Mouse (Mus musculus) limb, embryonic 12.5 days (tissue): ENCODE measurements around the gene Ttn. TPM values are rescaled to one million over a fixed set of nuclear protein-coding genes. Genes with fewer than 3 reads are reported as not detected.

Experiments used
- ATAC-seq: fragments of 200-750 bp; cut with Nextera tagmentation; 2 replicates; pipeline ENCODE4 v1.8.0; 2017; ENCODE audit warnings: low read depth, moderate TSS enrichment; ENCODE audit not compliant: insufficient number of reproducible peaks, insufficient read depth, low FRiP score, low TSS enrichment
- H3K27ac ChIP-seq: fragments of 300-500 bp; sonication (generic); 2 replicates; pipeline ENCODE4 v1.5.1; 2016; ENCODE audit warnings: mild to moderate bottlenecking, moderate library complexity
- H3K27me3 ChIP-seq: fragments of 300-500 bp; sonication (generic); 2 replicates; pipeline ENCODE4 v1.6.1; 2016; ENCODE audit warnings: mild to moderate bottlenecking, moderate library complexity
- H3K36me3 ChIP-seq: fragments of 300-500 bp; sonication (generic); 2 replicates; pipeline ENCODE4 v1.6.1; 2016; ENCODE audit warnings: mild to moderate bottlenecking, moderate library complexity
- H3K4me1 ChIP-seq: fragments of 300-500 bp; sonication (generic); replicated peaks from 2 replicates; pipeline ENCODE4 v1.6.1; 2016
- H3K4me2 ChIP-seq: fragments of 300-500 bp; sonication (generic); 2 replicates; pipeline ENCODE4 v1.6.1; 2016; ENCODE audit warnings: mild to moderate bottlenecking, moderate library complexity
- H3K4me3 ChIP-seq: fragments of 300-500 bp; sonication (generic); replicated peaks from 2 replicates; pipeline ENCODE4 v1.5.1; 2016; ENCODE audit warnings: mild to moderate bottlenecking
- H3K9ac ChIP-seq: fragments of 300-500 bp; sonication (generic); replicated peaks from 2 replicates; pipeline ENCODE4 v1.6.1; 2016; ENCODE audit warnings: mild to moderate bottlenecking, moderate library complexity
- H3K9me3 ChIP-seq: fragments of 300-500 bp; sonication (generic); 2 replicates; pipeline ENCODE4 v1.6.1; 2016; ENCODE audit warnings: mild to moderate bottlenecking, moderate library complexity
- WGBS: fragments of 180-500 bp; shearing (Covaris S2); methylation state at CpG from one replicate; pipeline ENCODE4 v1.1.7; 2016; 5-methylcytosine and 5-hydroxymethylcytosine counted together
- polyA plus RNA-seq: library from polyadenylated mRNA; unstranded; fragments of >200 nt; fragmentation: Nextera tagmentation; extraction: Ambion mirVana; gene quantifications from 2 replicates; pipeline ENCODE4 v1.2.1, GENCODE M21; 2016

The Ttn gene
- polyA plus RNA-seq, 1 experiment from 2014 or later, result 36.7 TPM

DNA sequence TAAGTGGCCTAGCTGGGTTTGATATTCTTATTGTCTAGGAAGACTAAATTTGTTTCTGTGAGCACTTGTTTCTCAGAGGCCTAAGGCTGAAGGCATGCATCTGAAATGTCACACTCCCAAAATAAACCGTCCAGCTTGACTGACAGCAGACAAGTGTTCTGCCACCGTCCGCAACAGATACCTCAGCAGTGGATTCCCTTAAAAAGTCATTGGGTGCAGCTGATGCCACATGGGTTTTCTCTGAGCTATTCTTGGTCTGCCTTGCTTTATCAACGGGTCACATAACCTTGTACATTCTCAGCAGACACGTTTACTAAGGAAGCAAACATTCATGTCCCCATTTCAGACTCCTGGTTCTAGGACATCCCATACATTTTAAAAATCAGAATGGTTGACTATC, 630 bp downstream of the Ttn start:
- no peak overlapping the region for H3K9ac ChIP-seq
- no peaks in the 10 kb centered on the region for H3K4me1 ChIP-seq
- no peaks in the 10 kb centered on the region for H3K36me3 ChIP-seq
- H3K4me2 ChIP-seq, result no peak overlapping the region
- no peak overlapping the region for H3K27ac ChIP-seq
- WGBS, result 75% methylated on average over 5 of the region's 5 CpGs
- H3K9me3 ChIP-seq, result no peaks in the 10 kb centered on the region
- H3K4me3 ChIP-seq, result no peak overlapping the region
- ATAC-seq, result no peak
- H3K27me3 ChIP-seq, result no peaks in the 10 kb centered on the region

DNA sequence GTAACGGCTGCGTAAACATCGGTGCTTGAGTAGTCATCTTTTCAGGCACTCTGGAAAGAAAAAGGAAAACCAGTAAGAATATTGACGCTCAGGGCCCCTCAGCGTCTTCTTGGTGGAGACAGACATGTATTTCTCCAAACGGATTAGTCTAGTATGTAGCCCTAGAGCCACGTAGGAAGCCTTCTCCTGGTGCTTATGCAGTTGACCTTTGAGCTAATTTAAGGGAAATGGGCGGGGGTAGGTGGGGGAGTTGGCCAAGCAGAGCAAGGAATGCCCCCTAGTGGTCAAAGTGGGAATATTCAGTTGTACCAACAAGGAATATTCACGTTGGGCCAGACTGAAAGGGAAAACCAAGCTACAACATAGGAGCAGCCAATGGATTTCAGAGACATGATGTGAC, 2.2 kb downstream of the Ttn start:
- WGBS, result 49% methylated on average over 9 of the region's 9 CpGs
- no peaks in the 10 kb centered on the region for H3K36me3 ChIP-seq
- H3K4me2 ChIP-seq, result no peak overlapping the region
- H3K4me3 ChIP-seq, result no peak overlapping the region
- H3K9ac ChIP-seq, result no peak overlapping the region
- H3K27me3 ChIP-seq, result no peaks in the 10 kb centered on the region
- no peaks in the 10 kb centered on the region for H3K9me3 ChIP-seq
- ATAC-seq, result no peak
- H3K4me1 ChIP-seq, result no peaks in the 10 kb centered on the region
- no peak overlapping the region for H3K27ac ChIP-seq

DNA sequence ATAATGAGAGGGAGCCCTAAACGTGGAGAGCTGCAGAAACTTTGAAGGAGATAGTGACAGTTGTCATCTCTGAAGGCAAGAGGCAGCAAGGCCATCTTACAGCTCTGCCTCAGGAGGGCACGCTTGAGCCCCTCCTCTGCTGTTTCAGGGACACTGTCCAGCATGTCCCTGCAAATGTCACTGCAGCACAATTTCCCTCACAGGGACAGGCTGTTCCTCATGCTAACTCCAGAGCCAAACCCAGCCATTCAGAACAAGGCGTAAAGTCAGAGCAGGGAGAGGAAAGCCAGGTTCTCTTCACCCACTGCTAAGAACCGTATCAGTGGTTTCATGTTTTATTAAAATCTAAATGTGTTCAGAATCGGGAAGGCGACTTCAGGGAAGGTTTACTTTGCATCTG, 4.7 kb downstream of the Ttn start:
- no peak overlapping the region for H3K9ac ChIP-seq
- no peaks in the 10 kb centered on the region for H3K36me3 ChIP-seq
- 76% methylated on average over 6 of the region's 6 CpGs for WGBS
- ATAC-seq, result no peak
- H3K4me3 ChIP-seq, result no peak overlapping the region
- H3K9me3 ChIP-seq, result no peaks in the 10 kb centered on the region
- H3K4me1 ChIP-seq, result 0 out of 2 replicates have a peak, but pooled peaks cover 4% of the 10 kb centered on the region
- no peak overlapping the region for H3K4me2 ChIP-seq
- H3K27me3 ChIP-seq, result no peaks in the 10 kb centered on the region
- no peak overlapping the region for H3K27ac ChIP-seq

DNA sequence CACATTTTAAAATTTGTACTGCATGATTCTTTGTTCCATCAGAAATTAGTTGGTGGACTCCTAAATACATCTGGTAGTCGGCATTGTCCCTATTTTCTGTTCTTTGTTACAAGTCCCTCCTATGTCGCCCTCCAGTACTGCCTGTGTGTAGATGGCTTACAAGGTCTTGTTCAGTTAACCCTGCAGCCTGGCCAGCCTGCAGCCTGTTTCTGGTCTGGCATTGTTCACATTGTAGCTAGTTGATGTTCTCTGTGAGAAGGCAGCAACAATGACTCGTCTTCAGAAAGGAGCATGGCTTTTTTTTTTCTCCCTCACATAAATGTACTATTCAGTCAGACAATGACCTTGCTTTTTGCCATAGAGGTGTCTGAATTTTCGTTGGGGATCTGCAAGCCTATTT, 10.3 kb downstream of the Ttn start:
- Histone ChIP-seq H3K4me2 (no peak overlapping the region), H3K27me3 (0 out of 2 replicates have a peak, but pooled peaks cover 4% of the 10 kb centered on the region), H3K27ac (no peak overlapping the region), H3K9ac (no peak overlapping the region), H3K4me1 (0 out of 2 replicates have a peak, but pooled peaks cover 4% of the 10 kb centered on the region), H3K36me3 (no peaks in the 10 kb centered on the region), H3K4me3 (no peak overlapping the region), H3K9me3 (no peaks in the 10 kb centered on the region)
- no peak for ATAC-seq
- 81% methylated on average over 4 of the region's 4 CpGs for WGBS

DNA sequence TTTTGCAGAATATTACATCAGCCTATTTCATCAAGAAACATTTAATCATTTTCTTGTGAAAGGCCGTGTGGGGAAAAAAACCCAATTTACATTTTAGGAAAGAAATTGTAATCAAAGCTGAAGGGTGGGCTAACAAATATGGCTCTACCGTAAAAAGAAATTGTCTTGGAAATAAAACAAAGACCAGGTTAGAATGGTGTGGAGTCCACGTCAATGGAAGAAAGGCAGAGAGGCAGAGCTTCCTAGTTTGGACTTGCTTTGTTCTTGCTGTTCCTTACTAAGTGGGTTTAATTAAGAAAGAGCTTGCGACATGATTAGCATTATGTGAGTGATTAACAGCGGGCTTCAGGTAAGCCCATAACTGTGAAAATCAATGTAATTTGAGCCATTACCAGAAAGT, 11.3 kb downstream of the Ttn start:
- no peak for ATAC-seq
- WGBS, result 62% methylated on average over 5 of the region's 5 CpGs
- H3K4me1 ChIP-seq, result 0 out of 2 replicates have a peak, but pooled peaks cover 4% of the 10 kb centered on the region
- no peak overlapping the region for H3K4me2 ChIP-seq
- 0 out of 2 replicates have a peak, but pooled peaks cover 4% of the 10 kb centered on the region for H3K27me3 ChIP-seq
- H3K9me3 ChIP-seq, result no peaks in the 10 kb centered on the region
- H3K4me3 ChIP-seq, result no peak overlapping the region
- H3K9ac ChIP-seq, result no peak overlapping the region
- no peak overlapping the region for H3K27ac ChIP-seq
- H3K36me3 ChIP-seq, result no peaks in the 10 kb centered on the region

DNA sequence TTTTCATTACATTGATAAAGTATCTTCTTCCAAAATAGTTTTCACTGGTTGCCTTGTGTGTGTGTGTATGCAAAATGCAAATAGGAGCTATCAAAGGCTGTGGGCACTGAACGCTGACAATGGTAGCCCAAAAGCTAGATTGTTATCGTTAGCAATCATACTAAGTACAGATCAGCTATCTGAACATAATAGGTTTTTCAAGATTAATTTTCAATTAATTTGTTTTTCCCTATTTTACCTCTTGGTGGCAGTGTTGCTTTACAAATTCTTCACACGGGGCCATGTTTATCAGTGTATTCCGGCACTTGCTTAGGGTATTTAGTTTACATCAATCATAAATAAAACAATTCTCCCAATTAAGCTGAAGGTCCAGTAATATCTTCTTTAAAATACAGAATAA, 11.7 kb downstream of the Ttn start:
- Histone ChIP-seq H3K4me1 (0 out of 2 replicates have a peak, but pooled peaks cover 4% of the 10 kb centered on the region), H3K9me3 (no peaks in the 10 kb centered on the region), H3K4me3 (no peak overlapping the region), H3K4me2 (no peak overlapping the region), H3K36me3 (no peaks in the 10 kb centered on the region), H3K9ac (no peak overlapping the region), H3K27me3 (0 out of 2 replicates have a peak, but pooled peaks cover 4% of the 10 kb centered on the region), H3K27ac (no peak overlapping the region)
- WGBS, result 40% methylated on average over 4 of the region's 4 CpGs
- no peak for ATAC-seq

DNA sequence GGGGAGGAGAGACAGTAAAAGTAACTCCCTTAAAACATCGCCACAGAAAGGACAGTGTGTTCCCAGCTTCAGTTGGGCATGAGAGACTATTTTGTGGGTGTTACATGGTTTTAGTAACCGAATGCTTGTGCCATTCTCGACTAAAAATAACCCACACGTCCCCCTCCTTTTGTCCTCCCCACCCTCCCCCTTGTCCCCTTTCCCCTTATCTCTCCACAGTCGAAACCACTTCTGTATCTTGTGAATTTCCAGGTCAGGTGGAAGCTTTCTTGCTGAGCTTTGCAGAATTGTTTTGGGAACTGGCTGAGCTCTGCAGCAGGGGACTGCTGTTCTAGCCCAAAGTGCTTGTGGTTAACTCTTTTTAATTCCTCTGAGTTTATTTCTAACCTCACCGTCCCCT, 12.1 kb downstream of the Ttn start:
- no peaks in the 10 kb centered on the region for H3K36me3 ChIP-seq
- H3K4me2 ChIP-seq, result no peak overlapping the region
- 73% methylated on average over 6 of the region's 6 CpGs for WGBS
- H3K4me3 ChIP-seq, result no peak overlapping the region
- no peaks in the 10 kb centered on the region for H3K9me3 ChIP-seq
- 0 out of 2 replicates have a peak, but pooled peaks cover 4% of the 10 kb centered on the region for H3K27me3 ChIP-seq
- H3K4me1 ChIP-seq, result 0 out of 2 replicates have a peak, but pooled peaks cover 4% of the 10 kb centered on the region
- H3K27ac ChIP-seq, result no peak overlapping the region
- H3K9ac ChIP-seq, result no peak overlapping the region
- ATAC-seq, result no peak

DNA sequence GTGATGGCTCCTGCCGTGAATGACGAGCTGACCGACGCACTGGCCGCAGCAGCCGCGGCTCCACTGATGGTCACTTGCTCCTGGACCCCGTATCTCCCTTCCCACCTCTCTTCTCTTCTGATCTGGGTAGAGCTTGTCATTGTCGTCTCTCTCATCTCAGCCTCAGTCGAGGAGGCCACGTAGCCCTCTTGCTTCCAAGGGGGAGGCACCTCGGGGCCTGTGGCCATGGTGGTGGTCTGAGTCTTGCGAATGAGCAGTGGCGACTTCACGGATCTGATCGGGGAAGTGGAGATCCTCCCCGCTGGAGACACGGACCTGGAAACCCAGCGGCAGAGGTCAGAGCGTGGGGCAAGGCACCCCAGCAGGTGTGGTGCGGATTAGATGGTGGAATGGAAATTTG, 12.7 kb downstream of the Ttn start:
- Histone ChIP-seq H3K4me2 (no peak overlapping the region), H3K9me3 (no peaks in the 10 kb centered on the region), H3K27ac (no peak overlapping the region), H3K36me3 (no peaks in the 10 kb centered on the region), H3K27me3 (0 out of 2 replicates have a peak, but pooled peaks cover 4% of the 10 kb centered on the region), H3K9ac (no peak overlapping the region), H3K4me3 (no peak overlapping the region), H3K4me1 (0 out of 2 replicates have a peak, but pooled peaks cover 4% of the 10 kb centered on the region)
- no peak for ATAC-seq
- 83% methylated on average over 21 of the region's 21 CpGs for WGBS

DNA sequence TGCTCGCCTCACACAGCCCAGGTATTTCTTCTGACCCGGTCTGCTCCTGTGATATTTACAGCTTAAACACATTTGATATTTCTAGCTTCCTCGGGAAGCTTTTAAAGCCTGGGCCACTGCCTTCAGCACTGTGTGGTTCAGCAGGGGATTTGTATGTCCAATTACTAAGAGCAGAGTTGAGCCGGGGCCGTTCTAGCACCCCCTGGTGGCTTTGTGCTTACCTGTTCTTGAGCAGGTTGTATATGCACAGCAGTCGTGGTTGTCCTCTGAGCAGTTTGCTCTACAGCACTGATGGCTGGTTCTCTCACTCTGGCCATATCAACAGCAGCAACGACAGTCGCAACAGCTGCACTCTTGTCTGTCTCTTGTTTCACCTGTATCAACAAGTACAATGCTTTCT, 13.4 kb downstream of the Ttn start:
- Histone ChIP-seq H3K27me3 (0 out of 2 replicates have a peak, but pooled peaks cover 4% of the 10 kb centered on the region), H3K9ac (no peak overlapping the region), H3K4me1 (0 out of 2 replicates have a peak, but pooled peaks cover 2% of the 10 kb centered on the region), H3K36me3 (no peaks in the 10 kb centered on the region), H3K4me2 (no peak overlapping the region), H3K9me3 (no peaks in the 10 kb centered on the region), H3K4me3 (no peak overlapping the region), H3K27ac (no peak overlapping the region)
- WGBS, result 27% methylated on average over 8 of the region's 8 CpGs
- ATAC-seq, result peak; percentile 84

DNA sequence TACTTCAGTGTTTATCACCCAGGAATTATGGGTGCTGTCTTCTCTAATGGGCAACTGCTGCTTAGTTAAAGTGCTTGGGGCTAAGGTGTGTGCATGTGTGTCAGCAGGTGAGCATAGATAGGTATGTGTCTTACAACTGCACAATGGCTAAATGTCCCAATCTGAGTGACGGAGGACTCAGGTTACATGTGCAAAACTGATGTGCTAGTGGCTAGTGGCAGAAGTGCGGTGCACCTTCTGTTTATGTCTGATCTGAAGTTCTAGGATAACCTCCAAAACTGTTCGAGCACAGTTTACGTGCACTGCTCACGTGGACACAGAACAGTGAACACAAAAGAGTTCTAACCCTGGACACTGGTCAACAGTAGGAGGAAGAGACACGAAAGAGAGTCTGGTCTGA, 15.8 kb downstream of the Ttn start:
- no peak for ATAC-seq
- Histone ChIP-seq H3K27ac (no peak overlapping the region), H3K27me3 (0 out of 2 replicates have a peak, but pooled peaks cover 4% of the 10 kb centered on the region), H3K4me2 (no peak overlapping the region), H3K4me3 (no peak overlapping the region), H3K9me3 (no peaks in the 10 kb centered on the region), H3K4me1 (no peaks in the 10 kb centered on the region), H3K36me3 (no peaks in the 10 kb centered on the region), H3K9ac (no peak overlapping the region)
- WGBS, result 88% methylated on average over 6 of the region's 6 CpGs

DNA sequence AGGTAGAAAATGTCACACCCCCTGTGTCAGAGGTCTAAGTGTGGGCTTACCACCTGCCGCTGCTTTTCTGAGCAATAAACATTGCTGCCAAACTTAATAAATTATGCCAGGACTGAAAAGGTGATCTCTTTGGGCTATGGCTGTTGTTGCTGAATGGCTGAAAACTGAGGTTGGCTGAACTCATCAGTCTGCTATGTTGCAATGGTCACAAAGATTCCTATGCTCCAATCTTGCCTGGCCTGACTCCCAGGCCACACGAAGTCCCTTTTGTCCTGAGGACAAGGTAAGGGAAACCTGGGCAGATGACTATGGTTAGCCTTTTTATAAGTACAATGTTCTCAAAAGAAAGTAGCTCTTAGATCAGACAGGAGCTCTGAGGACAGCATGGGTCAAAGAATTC, 16.3 kb downstream of the Ttn start:
- Histone ChIP-seq H3K4me1 (no peaks in the 10 kb centered on the region), H3K27me3 (0 out of 2 replicates have a peak, but pooled peaks cover 4% of the 10 kb centered on the region), H3K27ac (no peak overlapping the region), H3K9me3 (no peaks in the 10 kb centered on the region), H3K4me3 (no peak overlapping the region), H3K9ac (no peak overlapping the region), H3K4me2 (no peak overlapping the region), H3K36me3 (no peaks in the 10 kb centered on the region)
- WGBS, result 79% methylated on average over 2 of the region's 2 CpGs
- no peak for ATAC-seq

DNA sequence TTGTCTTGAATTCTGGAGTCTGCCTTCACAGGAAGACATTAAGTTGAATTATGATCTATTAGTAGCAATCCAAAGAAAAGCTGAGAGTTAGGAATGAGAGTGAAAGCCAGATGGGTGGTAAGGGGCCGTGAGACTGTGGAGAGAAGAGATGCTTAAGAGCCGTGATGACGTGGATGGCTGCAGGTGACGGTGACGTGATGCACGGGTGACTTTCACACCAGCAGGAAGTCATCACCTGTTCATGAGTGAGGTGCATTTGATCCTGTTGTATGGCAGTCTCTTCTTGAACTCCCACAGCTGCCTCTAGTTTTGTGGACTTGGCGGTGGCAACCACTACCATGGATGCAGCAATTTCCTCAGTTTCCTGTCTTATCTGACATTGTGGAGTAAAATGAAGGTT, 16.8 kb downstream of the Ttn start:
- Histone ChIP-seq H3K4me2 (no peak overlapping the region), H3K4me1 (no peaks in the 10 kb centered on the region), H3K27me3 (0 out of 2 replicates have a peak, but pooled peaks cover 4% of the 10 kb centered on the region), H3K9me3 (no peaks in the 10 kb centered on the region), H3K9ac (no peak overlapping the region), H3K4me3 (no peak overlapping the region), H3K27ac (no peak overlapping the region), H3K36me3 (no peaks in the 10 kb centered on the region)
- 78% methylated on average over 7 of the region's 7 CpGs for WGBS
- no peak for ATAC-seq
